Mouse (Mus musculus) E14TG2a.4 (cell line): ENCODE data around the gene 2010111I01Rik.

Experiments used
- CTCF ChIP-seq: conservative IDR thresholded peaks from 2 replicates; pipeline ENCODE4 v1.5.1; 2014; ENCODE audit warnings: low read length
- NANOG ChIP-seq: IDR thresholded peaks from 2 replicates; pipeline ENCODE4 v1.6.1; 2014; ENCODE audit warnings: borderline replicate concordance, low read length, mixed read lengths

DNA sequence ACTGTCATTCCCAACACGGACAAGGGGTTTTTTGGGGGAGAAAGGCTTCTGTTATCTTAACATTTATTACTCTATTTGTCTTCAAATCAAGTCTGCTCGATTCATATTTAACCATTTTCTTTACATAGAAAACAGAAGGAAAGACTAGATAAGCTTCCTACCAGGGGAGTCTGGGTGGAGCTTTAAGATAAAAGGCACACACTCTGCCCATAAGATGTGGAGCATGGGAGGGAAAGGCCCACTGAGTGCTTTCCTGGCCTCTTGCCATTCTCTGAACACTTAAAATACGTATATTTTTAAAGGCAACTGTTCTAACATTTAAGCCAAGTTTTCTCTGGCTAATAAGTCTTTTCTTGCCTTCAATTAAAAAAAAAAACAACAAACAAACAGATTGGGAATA is 25.3 kb upstream of the 2010111I01Rik start:
- TF ChIP-seq CTCF, result no peak
- no peak for TF ChIP-seq NANOG
